10 mouse cellular contexts compared by ENCODE assay signal in the genomic region with DNA sequence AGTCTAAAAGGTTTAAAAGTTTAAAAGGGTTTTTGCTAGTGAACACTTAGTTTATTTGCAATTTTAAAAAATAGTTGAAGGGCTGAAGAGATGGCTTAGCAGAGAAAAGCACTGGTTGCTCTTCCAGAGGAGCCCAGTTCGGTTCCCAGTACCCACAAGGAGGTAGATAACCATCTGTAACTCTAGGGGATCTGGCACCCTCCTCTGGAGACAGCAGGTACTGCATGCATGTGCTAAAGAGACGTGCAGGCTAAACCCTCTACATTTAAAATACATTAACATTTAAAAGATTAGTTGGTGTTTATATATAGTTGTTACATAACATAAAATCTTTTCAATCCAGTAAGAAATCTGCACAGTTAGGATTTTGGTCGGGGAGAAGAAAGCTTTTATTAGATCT. TPM values are rescaled to one million over a fixed set of nuclear protein-coding genes. Genes with fewer than 3 reads are reported as not detected.
DNase-seq lines count a peak whose midpoint lies in the region; ATAC-seq and TF ChIP-seq lines count a peak whose summit lies in the region.
"Had no signal": no experiment of that assay in that cellular context is flagged by ENCODE, and none has a peak within 500 bp of the region (broad histone marks: within the 10 kb centered on the region; RNA-seq: fewer than 3 reads in every experiment).

No protein-coding gene starts in this region.

- peak; percentile 45 for TF ChIP-seq CTCF in cortical plate, adult 2 months (IDR thresholded peaks at IDR 0.05; ENCODE audit: extremely low read depth, insufficient read depth, low read length)
- TF ChIP-seq CTCF in testis, adult 2 months (IDR thresholded peaks at IDR 0.05; ENCODE audit: control insufficient read depth, insufficient read depth, insufficient replicate concordance, low read depth, low read length) = peak; percentile 22; the same call in 1 of the 2 replicates

- DNase-seq in liver = peak; percentile 19
- DNase-seq in liver, embryonic 11.5 days (ENCODE audit: low spot score) = no peak
- peak; percentile 41 for DNase-seq in NIH3T3 (ENCODE audit: low read depth)
- DNase-seq in heart, postnatal 36 days = no peak
- DNase-seq in heart, embryonic 10.5 days (ENCODE audit: low spot score) = no peak
- DNase-seq: liver, embryonic 13.5 days had no signal

- H3K4me1 ChIP-seq in liver, embryonic 11.5 days (replicated peaks; ENCODE audit: control insufficient read depth, insufficient read depth, low read length) = no peaks in the 10 kb centered on the region
- peaks cover 6% of the 10 kb centered on the region for H3K4me1 ChIP-seq in cortical plate, adult 2 months (ENCODE audit: control insufficient read depth, insufficient read depth, low read length)
- H3K4me1 ChIP-seq in testis, adult 2 months (ENCODE audit: control insufficient read depth, insufficient read depth, low read length) = no peaks in the 10 kb centered on the region
- no peaks in the 10 kb centered on the region for H3K4me1 ChIP-seq in hindbrain, embryonic 13.5 days (replicated peaks)
- H3K4me1 ChIP-seq in heart, embryonic 10.5 days = no peaks in the 10 kb centered on the region
- H3K4me1 ChIP-seq: liver, embryonic 13.5 days had no signal

- H3K27ac ChIP-seq in liver, embryonic 11.5 days (ENCODE audit: low read depth, low read length) = no peak overlapping the region
- no peak overlapping the region for H3K27ac ChIP-seq in cortical plate, adult 2 months (ENCODE audit: insufficient read depth, low read length)
- no peak overlapping the region for H3K27ac ChIP-seq in testis, adult 2 months (ENCODE audit: control insufficient read depth, insufficient read depth, low read depth, low read length)
- H3K27ac ChIP-seq in hindbrain, embryonic 13.5 days = no peak overlapping the region
- H3K27ac ChIP-seq in heart, embryonic 10.5 days = no peak overlapping the region
- H3K27ac ChIP-seq: heart, embryonic 13.5 days; liver, embryonic 13.5 days had no signal

- intact Hi-C loops in heart, postnatal 36 days (cut with DNase I) = no loop called here

- 77% methylated on average over 3 of the region's 3 CpGs for WGBS in liver, embryonic 11.5 days
- WGBS in hindbrain, embryonic 13.5 days = 90% methylated on average over 3 of the region's 3 CpGs
- 82% methylated on average over 3 of the region's 3 CpGs for WGBS in heart, embryonic 10.5 days

- no peak overlapping the region for H3K4me2 ChIP-seq in liver, embryonic 11.5 days
- H3K4me2 ChIP-seq in hindbrain, embryonic 13.5 days = no peak overlapping the region
- H3K4me2 ChIP-seq: heart, embryonic 13.5 days; liver, embryonic 13.5 days had no signal

- no peaks in the 10 kb centered on the region; the same call in 1 of the 2 replicates for H3K36me3 ChIP-seq in liver, embryonic 11.5 days (ENCODE audit: control insufficient read depth, insufficient read depth, low read length)
- H3K36me3 ChIP-seq in testis, adult 2 months (ENCODE audit: control insufficient read depth, insufficient read depth, low read length) = no peaks in the 10 kb centered on the region; the same call in 1 of the 2 replicates
- peaks cover 31% of the 10 kb centered on the region for H3K36me3 ChIP-seq in hindbrain, embryonic 13.5 days
- peaks cover 18% of the 10 kb centered on the region for H3K36me3 ChIP-seq in heart, embryonic 10.5 days

- H3K9me3 ChIP-seq in liver, embryonic 11.5 days (ENCODE audit: control insufficient read depth, low read length) = no peaks in the 10 kb centered on the region
- no peaks in the 10 kb centered on the region for H3K9me3 ChIP-seq in hindbrain, embryonic 13.5 days
- no peaks in the 10 kb centered on the region for H3K9me3 ChIP-seq in heart, embryonic 10.5 days
- H3K9me3 ChIP-seq: heart, embryonic 13.5 days; liver, embryonic 13.5 days had no signal

- no peak for ATAC-seq in liver, embryonic 11.5 days (replicated peaks; ENCODE audit: low FRiP score)
- ATAC-seq in hindbrain, embryonic 13.5 days (ENCODE audit: low FRiP score) = no peak

- no peak overlapping the region for H3K4me3 ChIP-seq in liver, embryonic 11.5 days (ENCODE audit: low read depth, low read length)
- no peak overlapping the region for H3K4me3 ChIP-seq in cortical plate, adult 2 months (ENCODE audit: insufficient read depth, low read length)
- no peak overlapping the region for H3K4me3 ChIP-seq in testis, adult 2 months (ENCODE audit: control insufficient read depth, low read depth, low read length)
- no peak overlapping the region for H3K4me3 ChIP-seq in hindbrain, embryonic 13.5 days
- no peak overlapping the region for H3K4me3 ChIP-seq in heart, embryonic 10.5 days
- H3K4me3 ChIP-seq: heart, embryonic 13.5 days; liver, embryonic 13.5 days had no signal

- no peaks in the 10 kb centered on the region for H3K27me3 ChIP-seq in liver, embryonic 11.5 days (replicated peaks; ENCODE audit: control insufficient read depth, insufficient read depth, low read length)
- no peaks in the 10 kb centered on the region for H3K27me3 ChIP-seq in testis, adult 2 months (ENCODE audit: control insufficient read depth, insufficient read depth, low read length)
- H3K27me3 ChIP-seq in hindbrain, embryonic 13.5 days = no peaks in the 10 kb centered on the region
- H3K27me3 ChIP-seq in heart, embryonic 10.5 days (ENCODE audit: insufficient read depth, poor library complexity, severe bottlenecking) = no peaks in the 10 kb centered on the region
- H3K27me3 ChIP-seq: heart, embryonic 13.5 days; liver, embryonic 13.5 days had no signal

- no peak for TF ChIP-seq POLR2A in cortical plate, adult 2 months (IDR thresholded peaks at IDR 0.05; ENCODE audit: extremely low read depth, insufficient read depth, low read length)
- no peak for TF ChIP-seq POLR2A in testis, adult 2 months (IDR thresholded peaks at IDR 0.05; ENCODE audit: control insufficient read depth, low read depth, low read length)

- no peak overlapping the region for H3K9ac ChIP-seq in liver, embryonic 11.5 days (ENCODE audit: low read depth, low read length)
- H3K9ac ChIP-seq in hindbrain, embryonic 13.5 days = no peak overlapping the region
- H3K9ac ChIP-seq: heart, embryonic 13.5 days; liver, embryonic 13.5 days had no signal

RNA-seq across cellular contexts. Expression of a gene that starts 34.9 kb away (rescaled TPM):
- polyA plus RNA-seq in liver, embryonic 11.5 days (2014; fragmentation: Nextera tagmentation; extraction: Ambion mirVana) = 19.7 and 22.3 TPM in 2 replicates
- 18.4 and 19.5 TPM in 2 replicates for polyA plus RNA-seq in cortical plate, adult 2 months (2012; rRNA removed)
- 15.2 and 16.9 TPM in 2 replicates for polyA plus RNA-seq in testis, adult 2 months (2012; rRNA removed)
- 32.1 and 33.0 TPM in 2 replicates for polyA plus RNA-seq in hindbrain, embryonic 13.5 days (2015; fragmentation: Nextera tagmentation; extraction: Ambion mirVana)
- 10 to 100 TPM; 24.5 to 24.6 TPM for total RNA-seq in heart, postnatal 36 days (2021)
- polyA plus RNA-seq in heart, embryonic 10.5 days (2016; fragmentation: Nextera tagmentation; extraction: Ambion mirVana) = 29.4 and 31.3 TPM in 2 replicates

RNA-seq across cellular contexts. Expression of a gene that starts 38.2 kb away (rescaled TPM):
- 20.9 and 22.0 TPM in 2 replicates for polyA plus RNA-seq in liver, embryonic 11.5 days (2014; fragmentation: Nextera tagmentation; extraction: Ambion mirVana)
- 21.6 and 22.0 TPM in 2 replicates for polyA plus RNA-seq in cortical plate, adult 2 months (2012; rRNA removed)
- 39.0 and 42.8 TPM in 2 replicates for polyA plus RNA-seq in testis, adult 2 months (2012; rRNA removed)
- polyA plus RNA-seq in hindbrain, embryonic 13.5 days (2015; fragmentation: Nextera tagmentation; extraction: Ambion mirVana) = 30.1 and 30.3 TPM in 2 replicates
- 1 to 10 TPM; 5.2 to 5.3 TPM for total RNA-seq in heart, postnatal 36 days (2021)
- polyA plus RNA-seq in heart, embryonic 10.5 days (2016; fragmentation: Nextera tagmentation; extraction: Ambion mirVana) = 21.1 and 27.4 TPM in 2 replicates

Comparison
In these comparisons a context has a peak if more than half of its experiments do, and no peak if none do; other contexts are left out.
1. DNase-seq: peak in liver (single experiment) and NIH3T3 (single experiment); none in liver, embryonic 11.5 days (single experiment), heart, postnatal 36 days (0 of 2) and heart, embryonic 10.5 days (single experiment).